In the genomic region with DNA sequence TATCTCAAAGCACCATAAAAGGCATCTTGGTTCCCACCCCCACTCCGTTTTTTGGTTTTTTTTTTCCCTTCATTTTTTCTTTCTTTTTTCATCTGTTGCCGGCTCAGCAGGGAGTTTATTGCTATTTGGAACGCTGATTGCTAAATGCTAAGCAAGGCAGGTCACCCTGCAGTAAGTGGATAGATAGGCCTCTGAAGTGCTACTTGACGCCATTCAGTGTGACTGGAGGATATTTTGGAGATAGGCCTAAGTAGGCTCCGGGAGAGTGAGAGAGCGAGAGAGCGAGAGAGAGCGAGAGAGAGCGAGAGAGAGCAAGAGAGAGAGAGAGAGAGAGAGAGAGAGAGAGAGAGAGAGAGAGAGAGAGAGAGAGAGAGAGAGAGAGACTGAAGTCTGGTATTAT, we compare ENCODE assay signal across 19 mouse cellular contexts.
DNase-seq lines count a peak whose midpoint lies in the region; ATAC-seq lines count a peak whose summit lies in the region.
"Had no signal": no experiment of that assay in that cellular context is flagged by ENCODE, and none has a peak within 500 bp of the region (broad histone marks: within the 10 kb centered on the region; RNA-seq: fewer than 3 reads in every experiment).

No protein-coding gene starts in this region.

- no peak overlapping the region for H3K4me2 ChIP-seq in heart, embryonic 11.5 days
- H3K4me2 ChIP-seq in limb, embryonic 13.5 days (replicated peaks): 0 out of 2 replicates have a peak overlapping the region, but pooled peaks have one; percentile 3
- peak overlapping the region; percentile 27; the same call in 1 of the 2 replicates for H3K4me2 ChIP-seq in lung, embryonic 15.5 days
- H3K4me2 ChIP-seq: forebrain, embryonic 13.5 days; hindbrain, embryonic 12.5 days; lung, embryonic 14.5 days; midbrain, embryonic 12.5 days had no signal

- 0 out of 2 replicates have a peak, but pooled peaks cover 2% of the 10 kb centered on the region for H3K9me3 ChIP-seq in heart, embryonic 11.5 days (replicated peaks; ENCODE audit: control insufficient read depth, low read length)
- H3K9me3 ChIP-seq in limb, embryonic 13.5 days: no peaks in the 10 kb centered on the region
- H3K9me3 ChIP-seq in limb, embryonic 10.5 days (replicated peaks): no peaks in the 10 kb centered on the region
- no peaks in the 10 kb centered on the region for H3K9me3 ChIP-seq in lung, embryonic 15.5 days
- H3K9me3 ChIP-seq in midbrain, embryonic 10.5 days (replicated peaks): peaks cover 8% of the 10 kb centered on the region; the same call in 1 of the 2 replicates
- H3K9me3 ChIP-seq: midbrain, embryonic 12.5 days had no signal

- no peak overlapping the region for H3K4me3 ChIP-seq in heart, embryonic 11.5 days (ENCODE audit: low read depth, low read length)
- no peak overlapping the region for H3K4me3 ChIP-seq in limb, embryonic 13.5 days
- H3K4me3 ChIP-seq in limb, embryonic 10.5 days: no peak overlapping the region
- H3K4me3 ChIP-seq in lung, embryonic 15.5 days: no peak overlapping the region
- H3K4me3 ChIP-seq in midbrain, embryonic 10.5 days: no peak overlapping the region
- H3K4me3 ChIP-seq: forebrain, embryonic 13.5 days; hindbrain, embryonic 12.5 days; midbrain, embryonic 12.5 days had no signal

- no peak overlapping the region for H3K9ac ChIP-seq in heart, embryonic 11.5 days (ENCODE audit: low read depth, low read length)
- H3K9ac ChIP-seq in limb, embryonic 13.5 days: no peak overlapping the region
- no peak overlapping the region for H3K9ac ChIP-seq in lung, embryonic 15.5 days
- H3K9ac ChIP-seq: forebrain, embryonic 13.5 days; hindbrain, embryonic 12.5 days; lung, embryonic 14.5 days; midbrain, embryonic 12.5 days had no signal

- ATAC-seq in heart, embryonic 11.5 days (replicated peaks; ENCODE audit: insufficient number of reproducible peaks, low FRiP score, low TSS enrichment): no peak
- no peak for ATAC-seq in limb, embryonic 13.5 days (ENCODE audit: low FRiP score, low read depth)
- no peak for ATAC-seq in lung, embryonic 15.5 days (ENCODE audit: borderline replicate concordance, extremely low read depth, low FRiP score, low TSS enrichment)
- ATAC-seq in erythroblast, adult 5-6 weeks (replicated peaks; ENCODE audit: low FRiP score, poor library complexity, severe bottlenecking): no peak
- ATAC-seq: forebrain, embryonic 13.5 days; inflammation-experienced regulatory T-cells, adult 6 months had no signal

- peak; percentile 11 for DNase-seq in heart, adult 8-10 months (ENCODE audit: low spot score)
- no peak for DNase-seq in limb, embryonic 10.5 days (ENCODE audit: low spot score)
- no peak for DNase-seq in layer of hippocampus, postnatal 25 days (ENCODE audit: extremely low spot score in 1 of 2, low spot score in 1 of 2)
- DNase-seq in midbrain, embryonic 10.5 days (ENCODE audit: low spot score): no peak
- DNase-seq: adrenal gland, postnatal 10 days; cerebellum, adult 11 months; cerebellum, postnatal 25 days; gastrocnemius, postnatal 25 days; liver; lung, embryonic 14.5 days; right cerebral cortex, postnatal 25 days had no signal

- H3K27ac ChIP-seq in heart, embryonic 11.5 days (ENCODE audit: low read depth, low read length): no peak overlapping the region
- H3K27ac ChIP-seq in limb, embryonic 13.5 days: no peak overlapping the region
- H3K27ac ChIP-seq in limb, embryonic 10.5 days: no peak overlapping the region
- H3K27ac ChIP-seq in lung, embryonic 15.5 days: peak overlapping the region; percentile 44; the same call in 1 of the 2 replicates
- H3K27ac ChIP-seq in midbrain, embryonic 10.5 days (replicated peaks): no peak overlapping the region
- H3K27ac ChIP-seq: forebrain, embryonic 13.5 days; hindbrain, embryonic 12.5 days; midbrain, embryonic 12.5 days had no signal

- H3K4me1 ChIP-seq in heart, embryonic 11.5 days (ENCODE audit: control insufficient read depth, insufficient read depth, low read length): no peaks in the 10 kb centered on the region
- H3K4me1 ChIP-seq in limb, embryonic 13.5 days: 0 out of 2 replicates have a peak, but pooled peaks cover 3% of the 10 kb centered on the region
- H3K4me1 ChIP-seq in limb, embryonic 10.5 days: no peaks in the 10 kb centered on the region
- 0 out of 2 replicates have a peak, but pooled peaks cover 5% of the 10 kb centered on the region for H3K4me1 ChIP-seq in lung, embryonic 15.5 days
- no peaks in the 10 kb centered on the region for H3K4me1 ChIP-seq in midbrain, embryonic 10.5 days
- H3K4me1 ChIP-seq: forebrain, embryonic 13.5 days; hindbrain, embryonic 12.5 days; midbrain, embryonic 12.5 days had no signal

- no peaks in the 10 kb centered on the region for H3K36me3 ChIP-seq in heart, embryonic 11.5 days (ENCODE audit: control insufficient read depth, insufficient read depth, low read length)
- H3K36me3 ChIP-seq in limb, embryonic 13.5 days: no peaks in the 10 kb centered on the region
- no peaks in the 10 kb centered on the region for H3K36me3 ChIP-seq in limb, embryonic 10.5 days
- H3K36me3 ChIP-seq in lung, embryonic 15.5 days: no peaks in the 10 kb centered on the region
- no peaks in the 10 kb centered on the region for H3K36me3 ChIP-seq in midbrain, embryonic 10.5 days
- H3K36me3 ChIP-seq: hindbrain, embryonic 12.5 days; midbrain, embryonic 12.5 days had no signal

- WGBS in heart, embryonic 11.5 days (ENCODE audit: insufficient replicate concordance): 57% methylated on average over 8 of the region's 9 CpGs
- 58% methylated on average over 9 of the region's 9 CpGs for WGBS in limb, embryonic 13.5 days
- 73% methylated on average over 9 of the region's 9 CpGs for WGBS in limb, embryonic 10.5 days
- 52% methylated on average over 8 of the region's 9 CpGs for WGBS in lung, embryonic 15.5 days
- 88% methylated on average over 8 of the region's 9 CpGs for WGBS in midbrain, embryonic 10.5 days

- H3K27me3 ChIP-seq in heart, embryonic 11.5 days (ENCODE audit: control insufficient read depth, insufficient read depth, low read length): no peaks in the 10 kb centered on the region
- H3K27me3 ChIP-seq in limb, embryonic 13.5 days: no peaks in the 10 kb centered on the region
- no peaks in the 10 kb centered on the region for H3K27me3 ChIP-seq in limb, embryonic 10.5 days (ENCODE audit: low read depth, poor library complexity, severe bottlenecking)
- H3K27me3 ChIP-seq in lung, embryonic 15.5 days: no peaks in the 10 kb centered on the region
- H3K27me3 ChIP-seq in midbrain, embryonic 10.5 days (ENCODE audit: low read depth, poor library complexity, severe bottlenecking): no peaks in the 10 kb centered on the region
- H3K27me3 ChIP-seq: forebrain, embryonic 13.5 days; hindbrain, embryonic 12.5 days; midbrain, embryonic 12.5 days had no signal
